Mouse (Mus musculus): ENCODE results near the gene Shisa5. TPM values are rescaled to one million over a fixed set of nuclear protein-coding genes. Genes with fewer than 3 reads are reported as not detected.

The Shisa5 gene
- 2,686 TPM for polyA plus RNA-seq (2017; shearing (Covaris generic))

DNA sequence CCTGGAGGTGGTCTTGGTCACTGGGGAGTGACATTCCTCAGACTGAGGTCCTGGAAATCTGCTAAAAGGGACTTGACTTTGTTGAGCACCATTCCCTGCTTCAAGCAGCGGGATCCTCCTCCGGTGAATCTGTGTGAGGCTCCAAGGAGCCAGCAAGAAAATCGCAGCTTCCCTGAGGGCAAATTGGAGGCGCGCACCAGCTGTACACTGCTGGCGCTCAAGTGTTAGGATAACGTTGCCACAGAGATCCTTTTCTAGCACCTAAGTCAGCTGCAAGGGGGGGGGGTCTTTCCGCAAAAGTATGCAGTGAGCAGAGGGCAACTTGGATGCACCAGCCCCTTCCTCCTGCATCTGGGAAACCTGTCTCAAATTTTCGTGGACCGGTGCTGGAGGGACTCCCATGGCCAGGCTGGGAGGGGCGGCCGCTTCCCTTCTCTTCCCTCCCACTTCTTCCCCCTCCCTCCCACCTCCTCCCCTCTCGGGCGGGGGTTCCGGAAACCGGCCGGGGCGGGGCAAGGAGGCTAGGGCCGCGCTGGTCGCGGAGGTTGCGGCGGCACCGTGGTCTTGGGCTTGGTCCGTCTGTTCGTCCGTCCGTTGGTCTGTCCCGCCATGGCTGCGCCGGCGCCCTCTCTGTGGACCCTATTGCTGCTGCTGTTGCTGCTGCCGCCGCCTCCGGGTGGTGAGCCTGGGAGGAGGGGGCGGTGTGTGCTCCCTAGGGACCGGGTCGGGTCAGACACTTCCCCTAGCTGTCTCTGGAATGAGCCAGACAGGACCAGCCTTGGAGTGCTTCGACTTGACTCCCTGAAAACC lies at the start of gene Shisa5:
TSS of gene Shisa5 (plus strand) at position 480 of the 810 bp plus-strand sequence.

DNA sequence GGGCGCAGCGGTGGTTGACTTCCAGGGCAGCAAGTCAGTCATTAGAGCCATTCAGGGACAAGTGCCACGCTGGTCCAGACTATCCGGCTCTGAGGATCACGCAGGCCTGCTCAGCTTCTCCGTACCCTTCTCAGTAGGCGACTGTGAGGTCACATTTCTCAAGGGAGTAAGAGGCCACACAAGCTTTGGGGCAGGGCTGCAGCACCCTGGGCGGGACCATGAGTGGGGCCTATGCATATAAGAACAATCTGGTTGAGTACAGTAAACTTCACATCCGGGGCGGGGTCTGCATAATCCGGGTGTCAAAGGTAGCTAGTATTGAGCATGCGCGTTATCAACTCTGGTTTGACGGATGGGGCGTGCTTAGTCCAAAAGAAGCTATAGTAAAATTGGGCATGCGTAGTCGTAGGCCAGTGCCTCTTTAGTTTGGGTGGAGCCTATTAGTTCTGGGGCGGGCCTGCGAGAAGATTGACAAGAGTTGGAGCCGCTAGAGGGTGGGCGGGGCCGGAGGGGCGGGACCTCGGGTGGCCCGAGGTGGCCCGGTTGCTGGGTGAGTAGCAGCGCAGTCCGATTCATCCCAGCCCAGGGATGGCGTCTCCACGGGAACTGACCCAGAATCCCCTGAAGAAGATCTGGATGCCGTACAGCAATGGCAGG lies 46.8 kb upstream of the Shisa5 start, which contains the start of gene Pfkfb4:
TSS of gene Pfkfb4 (plus strand) at position 351 of the 657 bp plus-strand sequence.

GRCm38 (mm10) chr9:109059136-109059903 lies 21.0 kb downstream of the Shisa5 start, which contains the start of gene Trex1:
Trex1 (minus strand) TSS chr9:109059734.

GRCm38 (mm10) chr9:109073661-109074573 lies 35.6 kb downstream of the Shisa5 start, which contains the start of gene Atrip:
Atrip (minus strand) TSS chr9:109074124.

GRCm38 (mm10) chr9:109082124-109082800 lies 43.9 kb downstream of the Shisa5 start, which contains the start of the genes Ccdc51 and Tma7:
Ccdc51 (plus strand) TSS chr9:109082493.
Tma7 (minus strand) TSS chr9:109082587.

GRCm38 (mm10) chr9:109095137-109095982 lies 57.0 kb downstream of the Shisa5 start, which contains the start of gene Plxnb1:
Plxnb1 (plus strand) TSS chr9:109095389.

Other genes with a start within 250 kb of the Shisa5 start
- gene Nckipsd, start 230.2 kb upstream of the Shisa5 start, polyA plus RNA-seq (2017; shearing (Covaris generic)): 7.1 TPM
- 0.04 TPM for gene Celsr3, start 212.2 kb upstream of the Shisa5 start, polyA plus RNA-seq (2017; shearing (Covaris generic))
- gene Slc26a6, start 185.3 kb upstream of the Shisa5 start, polyA plus RNA-seq (2017; shearing (Covaris generic)): 6.2 TPM
- gene Tmem89, start 123.9 kb upstream of the Shisa5 start, polyA plus RNA-seq (2017; shearing (Covaris generic)): not detected
- gene Uqcrc1, start 101.9 kb upstream of the Shisa5 start, polyA plus RNA-seq (2017; shearing (Covaris generic)): 210 TPM
- gene Col7a1, start 85.0 kb upstream of the Shisa5 start, polyA plus RNA-seq (2017; shearing (Covaris generic)): not detected
- not detected for gene Ucn2, start 52.6 kb upstream of the Shisa5 start, polyA plus RNA-seq (2017; shearing (Covaris generic))
- gene Pfkfb4, start 46.8 kb upstream of the Shisa5 start, polyA plus RNA-seq (2017; shearing (Covaris generic)): 6.3 TPM
- 73.3 TPM for gene Trex1, start 21.2 kb downstream of the Shisa5 start, polyA plus RNA-seq (2017; shearing (Covaris generic))
- gene Atrip, start 35.6 kb downstream of the Shisa5 start, polyA plus RNA-seq (2017; shearing (Covaris generic)): 16.1 TPM
- 6.9 TPM for gene Ccdc51, start 43.9 kb downstream of the Shisa5 start, polyA plus RNA-seq (2017; shearing (Covaris generic))
- gene Tma7, start 44.0 kb downstream of the Shisa5 start, polyA plus RNA-seq (2017; shearing (Covaris generic)): 417 TPM
- 1.7 TPM for gene Plxnb1, start 56.8 kb downstream of the Shisa5 start, polyA plus RNA-seq (2017; shearing (Covaris generic))
- gene Fbxw21, start 123.5 kb downstream of the Shisa5 start, polyA plus RNA-seq (2017; shearing (Covaris generic)): 0.49 TPM
- not detected for gene Fbxw13, start 157.4 kb downstream of the Shisa5 start, polyA plus RNA-seq (2017; shearing (Covaris generic))
- not detected for gene Fbxw20, start 196.2 kb downstream of the Shisa5 start, polyA plus RNA-seq (2017; shearing (Covaris generic))
- not detected for gene Fbxw14, start 249.1 kb downstream of the Shisa5 start, polyA plus RNA-seq (2017; shearing (Covaris generic))